Mouse (Mus musculus) liver, postnatal 0 days (tissue): Measurements from ENCODE around the gene Taok1.

Experiments
- CTCF ChIP-seq: sonication (generic); IDR thresholded peaks from 2 replicates; pipeline ENCODE4 v1.5.1; 2016; ENCODE audit warnings: antibody characterized with exemption, low read depth
- EP300 ChIP-seq: IDR thresholded peaks from 2 replicates; pipeline ENCODE4 v1.6.1; 2016; ENCODE audit warnings: antibody characterized with exemption, low read depth, mild to moderate bottlenecking

GRCm38 (mm10) chr11:77513811-77514170 lies 93.8 kb downstream of the Taok1 start:
- TF ChIP-seq CTCF, result no peak
- TF ChIP-seq EP300, result no peak
